Mouse (Mus musculus): ENCODE data around the gene Nek6.

DNA sequence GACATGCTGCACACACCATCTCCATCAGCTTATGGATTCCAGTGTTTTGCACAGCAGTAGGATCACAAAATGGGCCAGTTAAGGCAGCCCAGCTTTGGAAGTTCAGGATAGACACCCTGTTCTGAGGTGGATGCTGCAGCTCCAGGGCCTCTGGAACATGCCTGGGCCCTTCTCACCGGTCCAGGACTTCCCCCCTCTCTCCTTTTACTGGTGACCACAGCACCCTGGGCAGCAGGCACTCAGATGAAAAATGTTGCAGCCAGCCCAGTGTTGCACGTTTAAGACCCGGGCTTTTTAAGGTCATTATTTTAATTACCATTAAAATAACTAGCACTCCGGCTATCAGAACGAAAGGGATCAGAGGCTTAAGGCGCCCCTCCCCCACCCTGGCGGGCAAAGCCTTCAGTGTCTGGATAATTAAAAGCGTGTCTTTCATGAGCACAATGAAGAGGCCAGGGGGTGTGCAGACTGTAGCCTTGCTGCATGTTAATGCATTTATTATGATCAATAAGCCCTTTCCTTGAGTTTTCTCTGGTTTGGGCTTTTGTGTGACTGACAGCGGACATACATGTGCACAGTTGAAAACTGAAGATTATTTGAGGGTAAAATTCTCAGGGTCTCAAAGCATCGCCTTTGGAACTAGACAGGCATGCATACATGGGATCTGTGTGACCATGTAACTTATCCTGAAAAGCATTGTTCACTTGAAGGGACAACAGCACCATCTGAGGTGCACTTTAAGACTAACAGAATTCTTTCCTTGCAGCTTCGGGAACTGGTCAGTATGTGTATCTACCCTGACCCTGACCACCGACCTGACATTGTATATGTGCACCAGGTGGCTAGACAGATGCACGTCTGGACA lies 73.3 kb downstream of the Nek6 start:
- TF ChIP-seq CTCF (IDR thresholded peaks at IDR 0.05; ENCODE audit: extremely low read depth, insufficient read length, insufficient replicate concordance, low read depth, low read length) = no peak
- TF ChIP-seq POLR2A (IDR thresholded peaks at IDR 0.05; ENCODE audit: low read depth, low read length) = no peak
